Mouse (Mus musculus) gonadal fat pad, adult 2 months (tissue): ENCODE measurements around the gene Hoxc9. TPM values are rescaled to one million over a fixed set of nuclear protein-coding genes. Genes with fewer than 3 reads are reported as not detected.

Experiments
- DNase-seq: peaks from one replicate; pipeline ENCODE4 v3.0.0-alpha.2; 2012; ENCODE audit warnings: low read depth
- polyA plus RNA-seq: library from polyadenylated mRNA; depleted of rRNA; stranded (reverse); fragments of >200 nt; gene quantifications from 2 replicates; pipeline ENCODE4 v1.2.3, GENCODE M21; 2012

Gene Hoxc9
- polyA plus RNA-seq, 1 experiment, result 2.2 TPM

GRCm38 (mm10) chr15:102955833-102956640, 20.2 kb upstream of the Hoxc9 start:
- no peak for DNase-seq

- no peak for DNase-seq
These were observed 19.3 kb upstream of the Hoxc9 start for GRCm38 (mm10) chr15:102956906-102957305.

GRCm38 (mm10) chr15:102959663-102960191, 16.5 kb upstream of the Hoxc9 start:
- no peak for DNase-seq

GRCm38 (mm10) chr15:102961728-102962127, 14.5 kb upstream of the Hoxc9 start:
- DNase-seq, result no peak

- DNase-seq, result no peak
These were observed 13.7 kb upstream of the Hoxc9 start for GRCm38 (mm10) chr15:102962492-102962891.

- no peak for DNase-seq
These were observed 13.0 kb upstream of the Hoxc9 start for GRCm38 (mm10) chr15:102963259-102963658.

GRCm38 (mm10) chr15:102963671-102964640, 12.3 kb upstream of the Hoxc9 start:
- no peak for DNase-seq

GRCm38 (mm10) chr15:102965003-102965891, 11.0 kb upstream of the Hoxc9 start:
- DNase-seq, result no peak

GRCm38 (mm10) chr15:102965892-102966775, 10.1 kb upstream of the Hoxc9 start:
- no peak for DNase-seq

- no peak for DNase-seq
These were observed 9.4 kb upstream of the Hoxc9 start, which contains the start of gene Hoxc10 for GRCm38 (mm10) chr15:102966776-102967311. Gene Hoxc10 (plus strand): TSS chr15:102966796.

GRCm38 (mm10) chr15:102967312-102967510, 9.0 kb upstream of the Hoxc9 start, which contains the start of gene Hoxc5:
Gene Hoxc5 (plus strand): TSS chr15:102967443.
- no peak for DNase-seq

- no peak for DNase-seq
These were observed 8.5 kb upstream of the Hoxc9 start for GRCm38 (mm10) chr15:102967511-102968397.

- no peak for DNase-seq
These were observed 6.9 kb upstream of the Hoxc9 start for GRCm38 (mm10) chr15:102969296-102969695.

GRCm38 (mm10) chr15:102970740-102971139, 5.5 kb upstream of the Hoxc9 start:
- no peak for DNase-seq

GRCm38 (mm10) chr15:102972254-102972653, 4.0 kb upstream of the Hoxc9 start:
- DNase-seq, result no peak

- no peak for DNase-seq
These were observed 3.5 kb upstream of the Hoxc9 start for GRCm38 (mm10) chr15:102972753-102973152.

GRCm38 (mm10) chr15:102975034-102975433, 1.2 kb upstream of the Hoxc9 start:
- DNase-seq, result no peak

- DNase-seq, result no peak
These were observed 539 bp upstream of the Hoxc9 start for GRCm38 (mm10) chr15:102975688-102976111.
